Mouse (Mus musculus) right cerebral cortex, adult 18-20 months (tissue): ENCODE measurements at regions not wholly inside any gene's neighbourhood (a gene's known extent, or its start where the extent isn't known, plus 50 kb on each side); places are given as distances from the start of the nearest gene placed in this dataset.
A peak's percentile ranks its signal among the peaks of the same experiment; 100 is the strongest.

Experiments
- DNase-seq: peaks from one replicate; pipeline ENCODE4 v3.0.0; 2022; ENCODE audit warnings: mixed read lengths

DNA sequence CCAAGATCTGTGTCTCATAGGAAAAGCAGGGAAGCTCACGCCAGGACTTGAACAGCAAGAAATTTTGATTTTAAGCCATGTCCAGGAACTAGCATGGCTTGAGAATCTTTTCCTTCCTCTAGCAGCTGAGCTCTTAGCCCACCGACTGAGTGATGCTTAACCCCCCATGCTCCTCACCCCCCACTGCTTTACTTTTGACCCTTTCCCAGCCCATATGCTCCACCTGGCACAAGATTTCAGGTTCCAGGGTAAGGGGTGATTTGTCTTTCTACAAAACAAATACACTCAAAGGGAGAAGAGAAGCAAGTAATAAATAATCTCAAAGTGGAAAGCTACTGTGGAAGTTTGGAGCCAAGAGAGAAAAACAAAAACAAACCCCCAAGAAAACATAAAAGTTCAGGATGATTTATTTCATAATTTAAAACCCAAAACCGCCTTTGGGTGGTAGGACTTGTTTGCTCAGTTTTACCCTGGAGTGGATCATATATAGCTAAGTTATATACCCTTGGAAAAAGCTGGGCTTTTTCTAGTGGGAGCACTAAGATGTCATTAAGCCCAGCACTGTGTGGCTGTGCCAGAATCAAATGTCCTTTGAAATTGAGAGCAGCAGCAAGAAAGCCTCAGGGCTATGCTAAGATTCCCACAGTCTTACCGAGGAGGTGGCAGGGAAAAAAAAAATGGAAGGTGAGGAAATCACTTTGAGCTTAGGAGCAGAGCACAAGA, 372.4 kb upstream of the Isx start:
- DNase-seq, result no peak

DNA sequence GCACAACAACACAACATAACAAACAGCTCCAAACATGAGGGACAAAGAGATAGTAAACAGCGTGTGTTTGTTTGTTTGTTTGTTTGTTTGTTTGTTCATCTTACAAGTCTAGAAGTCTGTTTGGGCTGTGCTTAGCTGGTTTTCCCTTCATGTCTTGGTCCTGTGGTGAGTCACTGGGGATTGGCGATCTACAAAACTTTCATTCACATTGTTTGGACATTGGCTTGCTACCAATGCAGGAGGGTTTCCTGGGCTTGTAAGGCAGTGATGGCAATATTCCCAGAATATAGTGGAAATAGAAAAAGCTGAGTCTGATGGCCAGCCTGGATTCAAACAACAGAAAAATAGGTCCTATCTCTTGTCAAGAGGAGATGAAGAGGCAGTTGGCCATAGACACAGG, 371.7 kb upstream of the Isx start:
- DNase-seq, result peak; percentile 5
